Mouse (Mus musculus): ENCODE results near the gene Abhd11. TPM values are rescaled to one million over a fixed set of nuclear protein-coding genes. Genes with fewer than 3 reads are reported as not detected.
A peak's percentile ranks its signal among the peaks of the same experiment; 100 is the strongest.
"Not testable (repeated sequence)": the region's sequence is repeated elsewhere in the genome, so short reads cannot be mapped to it uniquely, and the experiment has no call there.

The Abhd11 gene
- total RNA-seq (2021) = 10 to 100 TPM; 51.7 to 52.4 TPM
- 90.8 and 100.0 TPM in 2 replicates for polyA plus RNA-seq (2012; rRNA removed)
- long read RNA-seq, transcript Abhd11-201 (6 exons, 1,493 nt) = major isoform, 40 of 48 reads
- long read RNA-seq, partial matches to known transcripts = 3 of 48 reads
- long read RNA-seq, other reads (novel, unspliced or antisense) = 1 of 48 reads

GRCm38 (mm10) chr5:135008671-135009589 is at the start of gene Abhd11:
Gene Abhd11, plus strand, starts transcription at chr5:135009152.
- peak; percentile 98 for DNase-seq

GRCm38 (mm10) chr5:134960430-134960829 is 48.5 kb upstream of the Abhd11 start:
- no peak for DNase-seq

- DNase-seq = peak; percentile 51
Observed at GRCm38 (mm10) chr5:134961519-134961918, 47.4 kb upstream of the Abhd11 start.

GRCm38 (mm10) chr5:134963546-134963945 is 45.4 kb upstream of the Abhd11 start:
- DNase-seq = no peak

GRCm38 (mm10) chr5:134964655-134965054 is 44.3 kb upstream of the Abhd11 start:
- not testable (repeated sequence) for DNase-seq

- peak; percentile 69 for DNase-seq
Observed at GRCm38 (mm10) chr5:134965473-134965851, 43.5 kb upstream of the Abhd11 start.

GRCm38 (mm10) chr5:134965852-134966821 is 42.8 kb upstream of the Abhd11 start:
- peak; percentile 56 for DNase-seq

GRCm38 (mm10) chr5:134967164-134967944 is 41.6 kb upstream of the Abhd11 start:
- DNase-seq = no peak

- no peak for DNase-seq
Observed at GRCm38 (mm10) chr5:134970671-134971070, 38.3 kb upstream of the Abhd11 start.

- DNase-seq = no peak
Observed at GRCm38 (mm10) chr5:134973081-134973480, 35.9 kb upstream of the Abhd11 start.

- DNase-seq = no peak
Observed at GRCm38 (mm10) chr5:134973526-134973925, 35.4 kb upstream of the Abhd11 start.

- DNase-seq = no peak
Observed at GRCm38 (mm10) chr5:134974294-134974693, 34.7 kb upstream of the Abhd11 start.

- no peak for DNase-seq
Observed at GRCm38 (mm10) chr5:134974921-134975320, 34.0 kb upstream of the Abhd11 start.

- no peak for DNase-seq
Observed at GRCm38 (mm10) chr5:134976164-134976563, 32.8 kb upstream of the Abhd11 start.

- DNase-seq = peak; percentile 55
Observed at GRCm38 (mm10) chr5:134976577-134977250, 32.2 kb upstream of the Abhd11 start.

- no peak for DNase-seq
Observed at GRCm38 (mm10) chr5:134977837-134978236, 31.1 kb upstream of the Abhd11 start.

GRCm38 (mm10) chr5:134981149-134981548 is 27.8 kb upstream of the Abhd11 start:
- DNase-seq = no peak

GRCm38 (mm10) chr5:134983111-134983510 is 25.8 kb upstream of the Abhd11 start:
- no peak for DNase-seq

GRCm38 (mm10) chr5:134983771-134984170 is 25.2 kb upstream of the Abhd11 start:
- no peak for DNase-seq

GRCm38 (mm10) chr5:134985633-134986297 is 23.2 kb upstream of the Abhd11 start, which contains the start of gene Cldn3:
Gene Cldn3, plus strand, starts transcription at chr5:134986214.
- peak; percentile 56 for DNase-seq
